Mouse (Mus musculus) spleen, postnatal 10 days (tissue): ENCODE results near the gene Slc7a14.

ENCODE experiments used
- DNase-seq, 2 experiments: peaks; one replicate each; pipeline ENCODE4 v3.0.0; 2021 to 2022; ENCODE audit warnings: low spot score in 2 of 2

Slc7a14 gene

DNA sequence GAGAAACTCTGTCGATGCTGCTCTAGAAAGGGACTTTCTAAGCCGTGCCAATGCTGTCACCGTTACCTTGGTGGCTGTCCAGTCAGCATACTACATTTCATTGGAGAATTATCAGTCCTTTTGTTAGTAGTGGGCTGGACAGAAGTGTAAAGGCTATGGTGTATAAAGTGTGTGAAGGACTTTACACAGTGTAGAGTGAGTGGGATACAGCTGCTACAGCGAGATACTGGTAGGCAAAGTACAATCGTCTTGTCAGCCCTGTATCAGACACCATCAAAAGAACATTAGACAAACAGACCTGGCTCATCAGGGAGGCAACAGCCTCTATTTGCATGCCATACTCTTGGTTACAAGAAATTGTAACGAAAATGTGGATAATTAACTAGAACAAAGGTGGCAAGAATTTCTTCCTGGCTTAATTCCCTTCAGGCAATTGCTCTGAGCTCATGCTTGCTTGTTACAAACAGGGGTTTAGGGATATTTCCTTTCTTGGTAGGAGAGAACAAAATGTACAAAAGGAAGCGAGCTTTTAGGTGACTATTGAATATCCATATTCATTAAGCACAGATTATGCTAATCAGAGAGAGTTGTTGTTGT is 48.7 kb downstream of the Slc7a14 start:
- DNase-seq: no peak

GRCm38 (mm10) chr3:31260964-31261346 is 49.2 kb downstream of the Slc7a14 start:
- no peak for DNase-seq

- DNase-seq: no peak
Observed at GRCm38 (mm10) chr3:31260329-31260963, 49.7 kb downstream of the Slc7a14 start.

DNA sequence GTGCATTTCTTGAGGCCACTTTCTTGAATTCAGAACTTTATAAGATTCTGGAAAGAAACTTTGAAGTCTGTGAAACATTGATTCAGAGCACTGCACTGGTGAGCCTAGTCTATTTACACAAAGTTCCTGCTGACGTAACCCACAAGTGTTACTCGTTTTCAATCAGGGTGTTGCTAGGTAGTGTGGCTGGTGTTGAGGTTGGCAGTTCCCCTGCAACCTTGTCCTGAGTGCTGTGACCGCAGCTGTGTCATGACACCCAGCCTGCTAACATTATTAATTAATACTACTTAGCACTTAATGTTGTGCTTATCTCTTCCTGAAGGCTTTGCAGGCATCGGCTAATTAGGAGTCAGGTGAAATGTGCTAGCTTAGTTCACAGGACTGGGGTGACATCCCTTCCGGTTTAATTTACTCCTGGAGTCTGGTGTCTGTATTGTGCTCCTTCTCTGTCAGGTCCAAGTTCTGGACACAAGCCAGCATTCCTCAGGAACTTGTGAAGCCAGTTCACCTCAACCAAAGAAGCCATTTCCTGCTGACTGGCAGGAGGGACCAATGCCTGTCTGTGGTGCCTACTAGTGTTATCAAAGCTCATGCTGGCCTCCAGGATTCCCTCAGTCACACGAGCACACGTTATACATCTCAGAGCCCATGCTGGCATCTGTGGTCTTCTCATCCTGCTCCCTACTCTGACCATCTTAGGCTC is 50.5 kb downstream of the Slc7a14 start:
- no peak for DNase-seq

GRCm38 (mm10) chr3:31254427-31254826 is 55.8 kb downstream of the Slc7a14 start:
- no peak for DNase-seq

DNA sequence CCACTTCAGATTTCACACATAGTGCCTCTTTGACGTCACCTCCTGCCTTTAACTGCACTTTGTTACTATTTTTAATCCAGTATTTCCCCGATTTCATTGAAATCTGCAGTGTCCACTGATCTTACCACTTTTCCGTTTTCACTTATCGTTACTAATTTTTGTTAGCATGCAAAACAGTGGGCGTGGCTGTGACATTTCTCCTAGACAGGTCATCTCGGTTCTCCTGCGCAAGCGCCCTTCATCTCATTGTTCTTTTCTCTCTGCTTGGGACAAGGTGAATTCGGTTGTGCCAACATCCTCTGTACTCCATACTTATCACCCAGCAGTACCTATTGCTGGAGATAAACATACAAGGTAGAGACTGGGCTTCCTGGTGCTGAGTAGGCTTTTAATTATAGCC is 56.3 kb downstream of the Slc7a14 start:
- DNase-seq: no peak

DNA sequence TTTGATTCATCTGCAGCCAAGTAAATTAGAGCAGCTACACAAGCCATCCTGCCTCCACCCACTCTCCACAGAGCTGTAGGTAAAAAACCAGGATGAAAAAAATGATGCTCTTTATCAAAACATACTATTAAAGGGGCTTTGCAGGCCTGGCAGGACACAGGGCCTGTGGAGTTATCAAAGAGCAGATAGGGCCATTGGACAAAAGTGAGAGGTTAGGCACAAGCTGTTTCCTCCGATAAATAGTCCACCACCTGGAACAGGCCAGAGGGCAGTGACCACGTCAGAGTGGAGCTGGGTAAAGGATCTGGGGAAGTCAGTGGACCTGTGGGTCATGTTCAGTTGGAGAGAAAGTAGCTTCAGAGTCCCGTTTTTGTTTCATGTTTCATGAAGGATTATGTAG is 57.6 kb downstream of the Slc7a14 start:
- DNase-seq: no peak

DNA sequence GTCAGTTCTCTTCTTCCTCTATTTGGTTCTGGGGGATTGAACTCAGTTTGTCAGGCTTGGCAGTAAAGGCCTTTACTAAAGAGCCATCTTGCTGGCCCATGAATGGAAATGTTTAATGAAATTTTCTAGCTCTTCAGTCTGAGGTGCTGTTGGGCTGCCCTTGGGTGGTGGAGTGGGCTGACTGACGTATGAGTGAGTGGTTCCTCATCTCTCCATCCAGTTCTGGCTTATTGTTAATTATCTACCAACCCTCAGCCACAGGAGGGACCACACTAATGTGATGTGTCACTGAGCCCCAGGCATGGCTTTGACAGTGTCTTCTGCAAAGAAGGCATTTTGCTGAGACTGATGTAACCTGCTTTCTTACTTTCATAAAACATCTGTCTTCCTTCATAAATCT is 66.7 kb downstream of the Slc7a14 start:
- no peak for DNase-seq

GRCm38 (mm10) chr3:31240840-31241239 is 69.3 kb downstream of the Slc7a14 start:
- DNase-seq: no peak

DNA sequence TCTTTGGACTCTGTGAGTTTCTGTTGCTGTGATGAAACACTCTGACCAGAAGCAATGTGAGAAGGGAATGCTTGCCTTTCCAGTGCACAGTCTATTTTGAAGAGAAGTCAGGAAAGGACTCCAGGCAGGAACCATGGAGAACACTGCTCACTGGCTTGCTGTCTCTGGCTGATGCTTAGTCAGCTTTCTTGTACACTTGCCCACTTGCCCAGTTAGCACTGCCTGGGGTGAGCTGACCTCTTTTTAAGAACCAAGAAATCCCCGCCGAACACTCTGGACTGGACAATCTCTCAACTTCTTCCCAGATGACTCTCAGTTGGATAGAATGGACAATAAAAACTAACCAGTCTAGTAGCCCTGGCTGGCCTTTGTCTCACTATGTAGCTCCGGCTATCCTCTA is 70.5 kb downstream of the Slc7a14 start:
- no peak for DNase-seq

- no peak for DNase-seq
Observed at GRCm38 (mm10) chr3:31237936-31238335, 72.2 kb downstream of the Slc7a14 start.

GRCm38 (mm10) chr3:31236146-31236545 is 74.0 kb downstream of the Slc7a14 start:
- no peak for DNase-seq

GRCm38 (mm10) chr3:31234356-31234755 is 75.8 kb downstream of the Slc7a14 start:
- no peak for DNase-seq

GRCm38 (mm10) chr3:31233746-31234312 is 76.3 kb downstream of the Slc7a14 start:
- no peak for DNase-seq

- no peak for DNase-seq
Observed at GRCm38 (mm10) chr3:31229281-31229680, 80.9 kb downstream of the Slc7a14 start.

DNA sequence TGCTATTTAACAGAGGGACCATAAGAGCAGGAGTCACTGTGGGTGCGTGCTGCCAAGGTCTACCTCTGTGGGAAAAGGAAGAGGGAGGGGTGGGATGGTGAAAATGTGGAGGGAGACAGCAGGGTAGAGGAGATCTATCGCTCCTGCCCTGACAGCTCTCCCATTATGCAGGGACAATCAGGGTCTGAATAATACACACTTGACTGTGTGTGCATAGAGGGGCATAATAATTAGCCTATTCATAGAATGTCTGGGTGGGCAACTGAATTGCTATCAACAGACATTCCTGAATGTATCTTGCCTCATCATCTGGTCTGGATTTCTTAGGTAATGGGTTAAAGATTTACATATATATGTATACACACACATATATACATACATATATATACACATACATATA is 81.7 kb downstream of the Slc7a14 start:
- no peak for DNase-seq

- DNase-seq: no peak
Observed at GRCm38 (mm10) chr3:31223551-31223950, 86.6 kb downstream of the Slc7a14 start.

GRCm38 (mm10) chr3:31220040-31220439 is 90.1 kb downstream of the Slc7a14 start:
- no peak for DNase-seq

- no peak for DNase-seq
Observed at GRCm38 (mm10) chr3:31219483-31219882, 90.7 kb downstream of the Slc7a14 start.

DNA sequence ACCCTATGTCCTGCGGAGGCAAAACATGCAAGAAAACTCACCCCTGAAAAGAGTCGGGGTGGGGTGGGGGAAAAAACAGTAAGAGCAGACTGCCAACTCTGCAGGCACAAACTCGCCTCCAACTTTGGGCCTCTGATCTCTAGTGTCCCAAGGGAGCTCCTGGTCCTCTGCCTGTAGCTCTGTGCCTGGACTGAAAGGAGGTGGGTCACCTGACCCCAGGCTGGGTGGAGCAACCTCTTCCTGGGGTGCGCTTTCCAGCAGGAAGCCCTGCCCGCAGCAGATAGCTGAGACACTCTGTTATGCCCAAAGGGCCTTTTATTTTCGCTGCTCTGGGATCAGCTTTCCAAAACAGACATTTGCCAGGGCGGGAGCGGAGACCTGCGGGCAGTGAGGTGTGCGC is 92.7 kb downstream of the Slc7a14 start:
- DNase-seq: no peak

DNA sequence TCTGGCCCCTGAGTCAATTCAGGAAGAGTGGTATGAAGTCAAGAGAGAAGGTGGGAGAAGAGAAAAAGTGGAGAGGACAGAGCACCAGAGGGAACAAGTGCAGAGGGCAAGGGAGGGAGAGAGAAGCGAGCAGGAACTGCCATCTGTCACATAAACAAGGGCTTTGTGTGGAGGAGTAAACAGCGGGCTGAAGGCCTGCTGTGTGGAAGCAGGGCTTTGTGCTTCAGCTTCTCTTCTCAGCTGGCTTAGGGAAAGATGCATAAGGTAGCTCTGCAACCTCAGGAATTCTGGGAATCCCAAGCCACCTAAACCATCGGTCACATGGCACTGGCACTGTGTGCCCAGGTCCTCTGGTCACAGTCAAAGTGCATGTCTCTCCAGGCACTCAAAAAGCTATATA is 96.4 kb downstream of the Slc7a14 start:
- DNase-seq: no peak

- DNase-seq: no peak
Observed at GRCm38 (mm10) chr3:31212205-31213038, 97.8 kb downstream of the Slc7a14 start.
